Mouse (Mus musculus): ENCODE data around the gene Tbcel.

Gene Tbcel

DNA sequence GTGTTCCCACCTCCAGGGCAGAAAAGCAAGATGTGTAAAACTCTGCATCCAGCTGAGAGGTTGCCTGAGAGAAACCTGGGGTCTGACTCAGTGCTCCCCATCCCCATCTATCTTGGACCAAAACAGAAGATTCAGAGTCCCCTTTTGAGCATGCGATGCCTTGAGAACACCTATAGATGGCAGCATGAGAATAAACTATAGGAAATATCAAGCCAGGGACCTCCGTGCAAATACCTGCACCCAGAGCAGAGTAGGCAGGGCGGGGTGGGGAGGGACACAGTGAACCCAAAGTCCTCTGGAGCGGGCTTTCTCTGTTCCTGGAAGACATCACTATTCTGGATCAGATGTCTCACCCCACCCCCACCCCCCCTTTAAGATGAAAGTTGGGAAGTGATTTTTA is 119.1 kb downstream of the Tbcel start:
- in situ Hi-C loops (cut with MboI, MseI): loop anchor here in 1 of 2 experiments (5.0 kb wide), 1 partner anchor 184 kb away; no protein-coding TSS in a partner anchor

GRCm38 (mm10) chr9:42387038-42387437 is 120.6 kb downstream of the Tbcel start:
- in situ Hi-C loops (cut with MboI, MseI): loop anchor here in 1 of 2 experiments (5.0 kb wide), 1 partner anchor 185 kb away; no protein-coding TSS in a partner anchor

GRCm38 (mm10) chr9:42385656-42386055 is 122.0 kb downstream of the Tbcel start:
- in situ Hi-C loops (cut with MboI, MseI): loop anchor here in 1 of 2 experiments (5.0 kb wide), 1 partner anchor 187 kb away; no protein-coding TSS in a partner anchor

DNA sequence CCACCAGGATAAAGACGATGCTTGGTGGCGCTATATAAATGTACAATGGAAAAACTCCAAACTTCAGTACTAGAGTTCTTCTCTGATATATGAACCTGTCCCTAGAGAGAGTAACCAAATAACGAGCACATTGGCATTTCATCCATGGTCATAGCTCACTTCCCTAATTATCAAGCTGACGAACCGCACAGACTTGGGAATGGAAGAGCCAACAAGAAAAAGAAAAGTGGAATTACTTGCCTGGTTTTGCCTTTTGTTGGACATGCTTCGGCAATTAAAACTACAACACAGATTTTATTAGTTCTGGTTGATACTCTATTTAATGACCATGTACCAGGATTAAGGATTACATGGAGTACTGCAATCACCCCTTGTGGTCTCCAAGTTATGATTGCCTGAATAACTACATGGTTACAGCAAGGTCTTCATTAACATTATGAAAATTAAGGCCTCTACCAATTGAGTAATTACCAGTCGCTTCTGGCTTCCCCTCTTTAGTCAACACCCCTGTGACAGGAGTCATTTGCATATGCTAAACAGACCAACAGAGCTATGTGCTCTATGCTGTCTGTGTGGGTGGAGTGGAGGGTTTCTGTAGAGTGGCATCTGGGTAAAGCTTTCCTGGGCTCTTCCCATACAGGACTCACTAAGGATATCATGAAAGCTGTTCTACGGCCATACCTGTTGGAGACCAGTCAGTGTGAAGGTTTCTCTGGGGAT is 124.8 kb downstream of the Tbcel start:
- in situ Hi-C loops (cut with MboI, MseI): no loop called here

DNA sequence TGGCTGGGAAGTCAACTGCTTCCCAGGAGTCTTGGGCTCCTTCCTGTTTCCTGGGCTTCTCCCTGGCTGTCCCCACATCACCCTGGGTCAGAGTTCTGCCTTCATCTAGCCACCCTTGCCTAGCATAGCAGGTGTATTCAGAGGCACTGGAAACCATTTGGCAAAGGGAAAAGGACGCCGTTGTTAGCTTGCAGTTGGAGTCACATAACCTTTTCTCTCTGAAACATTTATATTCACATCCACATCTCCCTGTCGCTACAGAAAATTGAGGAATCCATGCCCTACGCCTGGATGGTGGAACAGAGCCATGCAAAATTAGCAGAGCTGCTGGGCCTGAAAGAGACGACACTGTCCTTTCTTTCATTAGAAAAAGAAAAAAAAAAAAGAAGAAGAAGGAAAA is 125.5 kb downstream of the Tbcel start:
- in situ Hi-C loops (cut with MboI, MseI): no loop called here

DNA sequence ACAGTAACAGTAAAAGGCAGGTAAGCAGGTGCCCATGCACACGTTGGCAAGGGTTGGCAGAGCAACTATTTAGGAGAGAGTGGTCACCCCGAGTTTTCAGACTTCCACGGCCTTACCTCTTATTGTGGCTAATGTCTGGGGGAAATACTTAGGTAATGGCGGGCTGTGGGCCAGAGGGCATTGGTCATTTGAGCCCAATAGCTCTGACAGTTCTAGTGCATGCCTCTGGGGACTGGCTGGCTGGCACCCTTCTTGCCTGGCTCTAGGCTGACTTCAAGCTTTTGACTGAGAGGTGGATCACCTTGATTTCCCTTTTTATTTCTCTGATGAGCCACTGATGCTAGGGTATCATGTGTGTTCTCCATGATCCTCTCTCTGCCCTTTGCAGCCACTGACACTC is 129.5 kb downstream of the Tbcel start:
- in situ Hi-C loops (cut with MboI, MseI): loop anchor here in 1 of 2 experiments (5.0 kb wide), 1 partner anchor 881 kb away; no protein-coding TSS in a partner anchor

DNA sequence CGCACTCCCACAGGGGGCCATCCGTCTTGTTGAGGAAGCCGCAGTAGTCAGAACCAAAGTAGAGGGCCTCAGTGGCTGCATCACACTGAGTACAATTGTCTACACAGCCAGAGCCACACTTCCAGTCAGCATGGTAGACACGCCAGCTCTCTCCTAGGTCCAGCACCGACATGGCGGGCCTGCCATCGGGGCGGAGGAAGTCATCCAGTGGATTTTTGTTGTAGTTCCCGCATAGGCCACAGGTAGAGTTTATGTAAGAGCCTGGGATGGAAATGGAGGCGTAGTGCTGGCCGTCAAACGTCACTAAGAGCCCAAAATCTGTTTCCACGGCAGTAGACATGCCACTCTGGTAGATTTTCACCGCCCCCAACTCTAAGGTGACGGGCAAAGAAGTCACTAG is 130.0 kb downstream of the Tbcel start:
- in situ Hi-C loops (cut with MboI, MseI): loop anchor here in 1 of 2 experiments (5.0 kb wide), 1 partner anchor 880 kb away; no protein-coding TSS in a partner anchor

- in situ Hi-C loops (cut with MboI, MseI): loop anchor here in 1 of 2 experiments (25.0 kb wide), 1 partner anchor 565 kb away; the partner anchor contains the start of gene Grik4
Measured at GRCm38 (mm10) chr9:42371670-42372368, 135.8 kb downstream of the Tbcel start.

Data from T-helper 17 cell (primary cell).